Comparison of ENCODE assay signal across 25 mouse cellular contexts in the genomic region with DNA sequence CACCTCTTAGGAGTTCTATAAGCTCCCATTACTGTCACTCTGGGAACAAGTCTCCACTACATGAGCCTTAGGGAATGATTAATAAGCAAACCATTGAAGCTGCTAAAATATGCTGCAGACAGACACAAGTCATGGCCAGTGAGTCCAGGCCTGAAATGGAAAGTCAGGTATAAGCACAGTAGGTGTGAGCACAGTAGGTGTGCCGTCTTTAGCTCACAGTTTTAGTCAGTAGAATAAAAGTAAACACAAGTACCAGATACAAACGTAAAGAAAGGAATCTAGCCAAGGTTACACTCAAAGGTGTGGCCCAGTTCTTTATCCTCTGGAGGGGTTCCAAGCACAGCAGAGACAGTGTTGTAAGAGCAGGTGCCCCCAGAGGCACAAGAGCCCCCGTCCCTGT. TPM values are rescaled to one million over a fixed set of nuclear protein-coding genes. Genes with fewer than 3 reads are reported as not detected.
"Had no signal": no experiment of that assay in that cellular context is flagged by ENCODE, and none has a peak within 500 bp of the region (broad histone marks: within the 10 kb centered on the region; RNA-seq: fewer than 3 reads in every experiment).

No protein-coding gene starts in this region.

- H3K4me1 ChIP-seq: midbrain, embryonic 15.5 days; neural tube, embryonic 12.5 days; stomach, embryonic 15.5 days had no signal

- DNase-seq: liver, postnatal 0 days; lung, adult 2 months; lung, postnatal 14 days; retina, postnatal 1 day; right cerebral cortex, adult 18-20 months; right cerebral cortex, postnatal 25 days; right cerebral cortex, postnatal 4 days; thymus, adult 2 months; thymus, postnatal 25 days; thymus, postnatal 4 days had no signal

- H3K27ac ChIP-seq: liver, embryonic 15.5 days; lung, embryonic 15.5 days; macrophage; midbrain, embryonic 13.5 days; midbrain, embryonic 15.5 days; neural tube, embryonic 12.5 days; stomach, embryonic 15.5 days had no signal

- H3K9me3 ChIP-seq: liver, embryonic 15.5 days; lung, embryonic 15.5 days; megakaryocyte, embryonic 14.5 days; midbrain, embryonic 13.5 days; midbrain, embryonic 15.5 days; neural tube, embryonic 12.5 days; stomach, embryonic 15.5 days had no signal

- ATAC-seq: liver, postnatal 0 days; lung, postnatal 0 days; midbrain, embryonic 13.5 days; midbrain, embryonic 15.5 days had no signal

- H3K4me3 ChIP-seq: liver, embryonic 15.5 days; lung, embryonic 15.5 days; midbrain, embryonic 13.5 days; midbrain, embryonic 15.5 days; neural tube, embryonic 12.5 days; stomach, embryonic 15.5 days had no signal

- H3K4me2 ChIP-seq: liver, embryonic 15.5 days; lung, embryonic 15.5 days; midbrain, embryonic 11.5 days; midbrain, embryonic 13.5 days; midbrain, embryonic 15.5 days; neural tube, embryonic 12.5 days; stomach, embryonic 15.5 days had no signal

- H3K36me3 ChIP-seq: liver, embryonic 15.5 days; lung, embryonic 15.5 days; midbrain, embryonic 13.5 days; midbrain, embryonic 15.5 days; neural tube, embryonic 12.5 days; stomach, embryonic 15.5 days had no signal

- H3K27me3 ChIP-seq: liver, embryonic 15.5 days; lung, embryonic 15.5 days; megakaryocyte, embryonic 14.5 days; midbrain, embryonic 13.5 days; midbrain, embryonic 15.5 days; neural tube, embryonic 12.5 days; stomach, embryonic 15.5 days had no signal

- H3K9ac ChIP-seq: liver, embryonic 15.5 days; liver, postnatal 0 days; lung, embryonic 15.5 days; midbrain, embryonic 13.5 days; midbrain, embryonic 15.5 days; neural tube, embryonic 12.5 days; stomach, embryonic 15.5 days had no signal

RNA-seq across cellular contexts. Expression of a gene that starts 4.8 kb away (rescaled TPM):
- polyA plus RNA-seq: neural tube, embryonic 14.5 days had no signal

RNA-seq across cellular contexts. Expression of a gene that starts 47.1 kb away (rescaled TPM):
- total RNA-seq: midbrain, postnatal 0 days; monocyte, adult 5-6 weeks; neutrophil, adult 5-6 weeks had no signal
- polyA plus RNA-seq: liver, embryonic 15.5 days; liver, postnatal 0 days; lung, embryonic 15.5 days; macrophage; midbrain, embryonic 11.5 days; midbrain, embryonic 13.5 days; midbrain, embryonic 15.5 days; midbrain, postnatal 0 days; neural tube, embryonic 12.5 days; neural tube, embryonic 14.5 days; spleen, adult 2 months had no signal
